Mouse (Mus musculus): Measurements from ENCODE around the gene 1700102P08Rik.

DNA sequence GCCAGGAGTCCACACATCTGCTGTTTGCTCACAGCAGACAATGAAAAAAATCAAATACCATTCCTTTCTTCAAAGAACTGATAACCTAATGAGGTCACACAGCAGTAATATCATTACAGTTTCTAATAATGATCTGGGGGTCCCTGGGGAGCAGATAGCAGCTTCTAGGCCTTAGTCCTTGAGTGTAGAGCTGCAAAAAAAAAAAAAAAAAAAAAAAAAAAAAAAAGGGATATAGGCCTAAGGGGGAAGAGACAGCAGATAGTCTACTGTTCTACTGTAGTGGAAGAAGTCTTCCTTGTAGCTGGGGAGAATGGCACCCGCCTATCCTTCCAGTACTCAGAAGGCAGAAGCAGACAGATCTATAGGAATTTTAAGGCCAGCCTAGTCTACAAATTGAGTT, 2.8 kb downstream of the 1700102P08Rik start:
- no peak for TF ChIP-seq CTCF (IDR thresholded peaks at IDR 0.05; ENCODE audit: low read depth)
- no peak for TF ChIP-seq EP300 (optimal IDR thresholded peaks at IDR 0.05)
